Mouse (Mus musculus) G1E (cell line): ENCODE measurements around the gene Marf1. TPM values are rescaled to one million over a fixed set of nuclear protein-coding genes. Genes with fewer than 3 reads are reported as not detected.

Source experiments
- ATAC-seq: 2 replicates; pipeline ENCODE4 v1.8.0; 2016; ENCODE audit warnings: mild to moderate bottlenecking; ENCODE audit not compliant: insufficient number of reproducible peaks, poor library complexity, low FRiP score, severe bottlenecking; ENCODE audit errors: extremely low read depth
- DNase-seq: peaks from one replicate; pipeline ENCODE4 v3.0.0; 2012; ENCODE audit warnings: low spot score
- H3K27me3 ChIP-seq: 2 replicates; pipeline ENCODE4 v1.6.1; 2012; ENCODE audit warnings: mild to moderate bottlenecking, low read length, inconsistent platforms; ENCODE audit not compliant: insufficient read depth
- H3K36me3 ChIP-seq: replicated peaks from 2 replicates; pipeline ENCODE3; 2012; ENCODE audit warnings: mild to moderate bottlenecking, inconsistent platforms
- H3K4me1 ChIP-seq: 2 replicates; pipeline ENCODE4 v1.6.1; 2012; ENCODE audit warnings: low read depth, low read length, inconsistent platforms, mixed read lengths; ENCODE audit not compliant: insufficient read depth
- H3K4me3 ChIP-seq: 2 replicates; pipeline ENCODE4 v1.5.1; 2012; ENCODE audit warnings: low read depth, mild to moderate bottlenecking, inconsistent platforms, low read length, moderate library complexity, mixed read lengths
- H3K9me3 ChIP-seq: replicated peaks from 2 replicates; pipeline ENCODE4 v1.6.1; 2012; ENCODE audit warnings: inconsistent platforms
- CTCF ChIP-seq: IDR thresholded peaks from 2 replicates; pipeline ENCODE4 v1.5.1; 2012; ENCODE audit warnings: low read depth, low read length, inconsistent platforms, mixed read lengths
- GATA1 ChIP-seq: IDR thresholded peaks from 2 replicates; pipeline ENCODE4 v1.6.1; 2012; ENCODE audit warnings: borderline replicate concordance, low read length, inconsistent platforms, mixed read lengths
- GATA2 ChIP-seq: IDR thresholded peaks from 2 replicates; pipeline ENCODE4 v1.6.1; 2012; ENCODE audit warnings: low read depth, low read length, inconsistent platforms, borderline replicate concordance
- POLR2AphosphoS5 ChIP-seq: IDR thresholded peaks from 2 replicates; pipeline ENCODE4 v1.6.1; 2012; ENCODE audit warnings: low read depth, low read length, inconsistent platforms; ENCODE audit not compliant: insufficient replicate concordance
- TAL1 ChIP-seq: conservative IDR thresholded peaks from 2 replicates; pipeline ENCODE4 v1.6.1; 2012; ENCODE audit warnings: low read depth, low read length, inconsistent platforms, mixed read lengths
- polyA plus RNA-seq: library from polyadenylated mRNA; stranded (reverse); fragments of >175 nt; gene quantifications from 2 replicates; pipeline ENCODE4 v1.2.3, GENCODE M21; 2012
- total RNA-seq, 2 experiments: library from RNA; stranded (forward) in 1 of 2; stranded (reverse) in 1 of 2; fragments of 200-1000 nt in 1 of 2; fragments of >200 nt in 1 of 2; fragmentation: Nextera tagmentation in 1 of 2; gene quantifications; 2 replicates each; pipeline ENCODE4 v1.2.3; 2014 to 2017

Gene Marf1
- total and polyA plus RNA-seq, 3 experiments, result 3.3 to 75.4 (median 32.3) TPM

DNA sequence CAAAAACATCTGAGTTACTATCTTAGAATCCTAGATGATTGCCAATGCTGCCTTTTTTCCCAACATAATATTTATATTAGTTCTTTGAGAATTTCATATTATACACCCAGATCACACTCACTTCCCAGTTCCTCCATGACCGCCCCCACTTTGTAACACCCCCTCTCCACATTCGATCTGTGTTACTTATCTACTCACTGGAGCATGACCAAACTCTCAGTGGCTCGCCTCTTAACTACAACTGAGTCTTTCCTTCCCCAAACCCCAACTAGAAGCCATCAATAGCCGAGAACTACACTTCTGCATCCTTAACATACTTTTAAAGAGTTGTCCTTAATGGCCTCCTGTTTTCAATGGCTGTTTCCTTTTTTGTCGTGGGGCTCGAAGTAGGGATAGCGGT is 41.6 kb downstream of the Marf1 start:
- no peak for DNase-seq

DNA sequence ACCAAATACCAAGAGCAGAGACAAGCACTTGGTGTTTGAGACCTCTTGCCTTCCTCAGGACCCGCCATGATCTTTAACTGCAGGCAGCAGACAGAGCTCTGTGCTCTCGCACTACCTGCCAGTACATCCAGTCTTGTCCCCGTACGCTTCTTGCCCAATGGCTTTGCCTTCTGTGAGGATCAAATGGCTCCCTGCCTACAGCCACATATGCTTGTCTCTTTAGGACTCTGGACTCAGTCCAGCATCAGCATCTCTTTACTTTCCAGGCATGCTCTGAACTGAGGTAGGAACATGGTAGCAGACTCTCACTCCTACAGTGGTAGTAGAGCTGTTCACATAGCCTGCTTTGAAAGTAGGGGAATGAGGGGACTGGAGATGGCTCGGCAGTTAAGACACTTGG is 42.2 kb downstream of the Marf1 start:
- H3K36me3 ChIP-seq, result peaks cover 87% of the 10 kb centered on the region
- no peak overlapping the region for H3K4me3 ChIP-seq

More for the DNA sequence above, 41.6 kb downstream of the Marf1 start:
- no peaks in the 10 kb centered on the region for H3K9me3 ChIP-seq
- H3K27me3 ChIP-seq, result no peaks in the 10 kb centered on the region
- no peaks in the 10 kb centered on the region for H3K4me1 ChIP-seq
- ATAC-seq, result no peak
- TF ChIP-seq CTCF (no peak), GATA1 (no peak), POLR2AphosphoS5 (no peak), TAL1 (no peak), GATA2 (no peak)
- no peak overlapping the region for H3K4me3 ChIP-seq
- H3K36me3 ChIP-seq, result peaks cover 85% of the 10 kb centered on the region

DNA sequence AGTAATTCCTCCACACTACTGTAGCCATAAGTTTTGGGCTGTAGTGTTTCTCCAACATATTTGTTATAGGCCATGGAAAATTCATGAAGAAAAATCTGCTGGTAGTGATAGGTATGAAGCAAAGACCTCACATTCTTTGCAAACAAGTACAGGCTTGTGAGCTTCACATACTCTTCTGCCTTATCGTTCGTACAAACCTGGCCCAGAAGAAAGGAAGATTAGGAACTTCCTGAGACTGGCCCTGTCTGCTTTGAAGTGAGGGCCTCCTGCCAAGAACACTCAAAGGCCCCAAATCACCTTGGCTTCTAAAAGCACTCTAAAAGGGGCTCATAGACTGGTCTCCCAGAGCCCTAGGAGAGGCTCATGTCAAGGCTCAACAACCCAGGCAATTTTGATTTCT is 45.9 kb downstream of the Marf1 start:
- no peak for ATAC-seq
- Histone ChIP-seq H3K36me3 (peaks cover 83% of the 10 kb centered on the region), H3K9me3 (no peaks in the 10 kb centered on the region), H3K4me3 (no peak overlapping the region), H3K27me3 (no peaks in the 10 kb centered on the region), H3K4me1 (no peaks in the 10 kb centered on the region)
- no peak for TF ChIP-seq CTCF
- TF ChIP-seq TAL1, result no peak
- TF ChIP-seq POLR2AphosphoS5, result no peak
- TF ChIP-seq GATA1, result no peak
- no peak for TF ChIP-seq GATA2
- no peak for DNase-seq

More for the DNA sequence above, 42.2 kb downstream of the Marf1 start:
- ATAC-seq (no peak), DNase-seq (no peak)
- H3K27me3 ChIP-seq, result no peaks in the 10 kb centered on the region
- no peaks in the 10 kb centered on the region for H3K4me1 ChIP-seq
- TF ChIP-seq POLR2AphosphoS5, result no peak
- no peak for TF ChIP-seq CTCF
- no peak for TF ChIP-seq GATA1
- no peak for TF ChIP-seq TAL1
- TF ChIP-seq GATA2, result no peak
- H3K9me3 ChIP-seq, result no peaks in the 10 kb centered on the region

GRCm38 (mm10) chr16:14112742-14113141 is 50.4 kb downstream of the Marf1 start:
- TF ChIP-seq TAL1, result no peak
- TF ChIP-seq POLR2AphosphoS5, result no peak
- no peak for TF ChIP-seq CTCF
- no peak for TF ChIP-seq GATA1
- no peak for ATAC-seq
- Histone ChIP-seq H3K36me3 (peaks cover 87% of the 10 kb centered on the region), H3K4me3 (no peak overlapping the region), H3K9me3 (no peaks in the 10 kb centered on the region), H3K27me3 (no peaks in the 10 kb centered on the region), H3K4me1 (no peaks in the 10 kb centered on the region; the same call in 1 of the 2 replicates)
- DNase-seq, result no peak

DNA sequence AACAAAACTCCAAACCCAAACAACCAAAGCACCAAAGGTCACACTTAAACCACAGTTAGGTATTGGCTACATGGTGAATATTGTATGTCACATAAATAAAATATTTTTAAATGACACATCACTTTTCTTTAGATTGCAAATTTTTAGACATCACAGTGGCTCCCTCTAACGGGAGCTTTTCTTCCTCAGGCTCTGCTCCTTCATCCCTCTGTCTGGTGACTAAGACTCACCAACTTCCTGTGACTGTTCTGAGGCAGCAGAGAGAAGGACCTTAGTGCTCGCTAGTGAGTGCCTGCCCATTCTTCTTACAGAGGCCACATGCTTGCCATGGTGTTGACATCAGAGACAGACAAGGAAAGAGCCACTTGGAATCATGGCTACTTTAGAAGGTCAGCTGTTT is 51.0 kb downstream of the Marf1 start:
- Histone ChIP-seq H3K27me3 (no peaks in the 10 kb centered on the region), H3K4me1 (no peaks in the 10 kb centered on the region; the same call in 1 of the 2 replicates), H3K4me3 (no peak overlapping the region), H3K9me3 (no peaks in the 10 kb centered on the region), H3K36me3 (peaks cover 80% of the 10 kb centered on the region)
- no peak for ATAC-seq
- no peak for DNase-seq
- TF ChIP-seq TAL1, result no peak
- TF ChIP-seq GATA1, result no peak
- no peak for TF ChIP-seq POLR2AphosphoS5
- TF ChIP-seq GATA2, result no peak

GRCm38 (mm10) chr16:14110922-14111321 is 52.2 kb downstream of the Marf1 start:
- no peak for ATAC-seq
- Histone ChIP-seq H3K4me3 (no peak overlapping the region), H3K27me3 (no peaks in the 10 kb centered on the region), H3K4me1 (no peaks in the 10 kb centered on the region; the same call in 1 of the 2 replicates), H3K36me3 (peaks cover 68% of the 10 kb centered on the region), H3K9me3 (no peaks in the 10 kb centered on the region)
- no peak for TF ChIP-seq GATA1
- TF ChIP-seq CTCF, result no peak
- TF ChIP-seq TAL1, result no peak
- no peak for TF ChIP-seq GATA2
- no peak for TF ChIP-seq POLR2AphosphoS5
- no peak for DNase-seq
